Mouse (Mus musculus): ENCODE results near the gene B3galt4. TPM values are rescaled to one million over a fixed set of nuclear protein-coding genes. Genes with fewer than 3 reads are reported as not detected.

The B3galt4 gene
- total RNA-seq, 2 experiments from 2014 or later: 2.7 to 3.7 TPM

- intact Hi-C loops (cut with DNase I): no loop called here
- no peak for DNase-seq
Measured at GRCm38 (mm10) chr17:33926207-33926932, 24.9 kb downstream of the B3galt4 start.

- no peak for DNase-seq
- intact Hi-C loops (cut with DNase I): no loop called here
Measured at GRCm38 (mm10) chr17:33925406-33926116, 25.7 kb downstream of the B3galt4 start.

GRCm38 (mm10) chr17:33924577-33925283 lies 26.6 kb downstream of the B3galt4 start:
- peak in 1 of 2 experiments; percentile 56 for DNase-seq

GRCm38 (mm10) chr17:33921361-33921760 lies 29.9 kb downstream of the B3galt4 start:
- intact Hi-C loops (cut with DNase I): no loop called here
- DNase-seq: no peak

More at GRCm38 (mm10) chr17:33924577-33925283, 26.6 kb downstream of the B3galt4 start:
- intact Hi-C loops (cut with DNase I): no loop called here

- peak; percentile 90 to 92 for DNase-seq
- intact Hi-C loops (cut with DNase I): no loop called here
Measured at GRCm38 (mm10) chr17:33920282-33921097, 30.8 kb downstream of the B3galt4 start.

GRCm38 (mm10) chr17:33919351-33920281 lies 31.7 kb downstream of the B3galt4 start:
- DNase-seq: peak; percentile 87 to 90
- intact Hi-C loops (cut with DNase I): no loop called here

DNA sequence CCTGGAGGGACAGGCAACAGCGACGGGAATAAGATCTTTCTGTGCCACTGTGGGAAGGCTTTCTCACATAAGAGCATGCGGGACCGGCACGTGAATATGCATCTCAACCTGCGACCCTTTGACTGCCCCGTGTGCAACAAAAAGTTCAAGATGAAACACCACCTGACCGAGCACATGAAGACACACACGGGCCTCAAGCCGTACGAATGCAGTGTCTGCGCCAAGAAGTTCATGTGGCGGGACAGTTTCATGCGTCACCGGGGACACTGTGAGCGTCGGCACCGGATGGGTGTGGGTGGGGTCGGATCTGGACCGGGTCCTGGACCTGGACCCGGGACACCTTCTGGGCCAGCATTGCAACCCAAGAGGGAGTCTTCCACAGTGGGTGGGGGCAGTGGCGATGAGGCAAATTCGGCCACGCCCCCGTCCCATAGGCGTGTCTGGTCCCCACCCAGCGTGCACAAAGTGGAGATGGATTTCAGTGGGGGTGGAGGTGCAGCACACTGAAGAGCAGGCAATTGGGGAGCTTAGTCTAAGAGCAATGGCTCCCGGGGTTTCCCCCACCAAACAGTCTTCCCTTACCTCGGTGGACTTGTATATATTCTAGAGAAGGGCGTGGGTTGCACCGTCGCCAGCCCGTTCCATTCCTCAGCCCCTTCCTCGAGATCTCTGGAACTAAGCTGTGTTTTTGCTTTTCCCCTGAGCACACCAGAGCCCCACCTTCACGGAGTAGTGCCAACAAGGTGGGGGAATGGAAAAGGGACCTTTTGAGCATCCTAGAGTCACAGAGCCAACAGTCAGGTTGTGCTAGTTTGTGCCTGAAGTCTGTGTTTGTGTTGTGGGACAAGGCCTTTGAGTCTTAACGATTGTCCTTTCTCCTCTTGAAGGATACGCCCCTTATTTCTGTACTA lies 32.7 kb downstream of the B3galt4 start:
- peak in 1 of 2 experiments; percentile 39 for DNase-seq
- intact Hi-C loops (cut with DNase I): no loop called here

DNA sequence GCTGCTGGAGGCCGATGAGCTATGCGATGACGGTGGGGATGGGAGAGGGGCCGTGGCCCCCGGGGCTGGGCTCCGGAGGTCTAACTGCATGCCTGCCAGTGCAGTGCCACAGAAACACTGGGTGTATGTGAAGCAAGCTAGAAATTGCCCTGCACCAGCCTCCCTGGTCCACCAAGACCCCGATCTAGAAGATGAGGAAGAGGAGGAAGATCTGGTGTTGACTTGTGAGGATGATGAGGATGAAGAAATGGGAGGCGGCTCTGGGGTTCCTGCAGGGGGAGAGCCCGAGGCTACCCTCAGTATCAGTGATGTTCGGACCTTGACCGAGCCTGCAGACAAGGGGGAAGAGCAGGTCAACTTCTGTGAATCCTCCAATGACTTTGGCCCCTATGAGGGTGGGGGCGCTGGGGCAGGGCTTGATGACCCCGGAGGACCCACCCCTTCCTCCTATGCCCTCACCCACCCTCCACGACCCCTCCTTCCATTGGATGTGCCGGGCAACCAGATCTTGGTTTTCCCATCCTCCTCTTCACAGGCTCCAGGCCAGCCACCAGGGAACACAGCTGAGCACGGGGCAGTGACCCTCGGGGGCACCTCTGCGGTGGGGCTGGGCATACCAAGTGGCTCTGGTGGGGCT lies 33.5 kb downstream of the B3galt4 start:
- DNase-seq: no peak
- intact Hi-C loops (cut with DNase I): no loop called here

GRCm38 (mm10) chr17:33916847-33917655 lies 34.2 kb downstream of the B3galt4 start:
- DNase-seq: no peak
- intact Hi-C loops (cut with DNase I): no loop called here

DNA sequence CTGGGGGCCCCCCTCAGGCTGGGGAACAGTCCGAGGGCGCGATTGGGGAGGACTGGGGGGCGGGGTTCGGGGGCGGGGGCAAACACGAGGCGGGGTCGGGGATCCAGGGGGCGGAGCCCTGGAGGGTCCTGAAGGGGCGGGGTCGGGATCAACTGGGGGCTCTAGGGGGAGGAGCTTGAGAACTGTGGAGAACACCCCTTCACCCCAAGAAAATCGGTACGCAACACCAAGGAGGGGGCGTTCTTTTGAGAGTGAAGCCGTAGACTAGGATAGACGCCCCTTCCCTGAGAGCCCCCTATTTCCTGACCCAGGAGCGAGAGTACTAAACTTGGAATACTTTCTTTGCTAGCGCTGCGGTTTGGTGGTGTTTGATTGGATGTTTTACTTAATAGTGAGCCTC lies 35.0 kb downstream of the B3galt4 start:
- intact Hi-C loops (cut with DNase I): no loop called here
- peak in 1 of 2 experiments; percentile 46 for DNase-seq

DNA sequence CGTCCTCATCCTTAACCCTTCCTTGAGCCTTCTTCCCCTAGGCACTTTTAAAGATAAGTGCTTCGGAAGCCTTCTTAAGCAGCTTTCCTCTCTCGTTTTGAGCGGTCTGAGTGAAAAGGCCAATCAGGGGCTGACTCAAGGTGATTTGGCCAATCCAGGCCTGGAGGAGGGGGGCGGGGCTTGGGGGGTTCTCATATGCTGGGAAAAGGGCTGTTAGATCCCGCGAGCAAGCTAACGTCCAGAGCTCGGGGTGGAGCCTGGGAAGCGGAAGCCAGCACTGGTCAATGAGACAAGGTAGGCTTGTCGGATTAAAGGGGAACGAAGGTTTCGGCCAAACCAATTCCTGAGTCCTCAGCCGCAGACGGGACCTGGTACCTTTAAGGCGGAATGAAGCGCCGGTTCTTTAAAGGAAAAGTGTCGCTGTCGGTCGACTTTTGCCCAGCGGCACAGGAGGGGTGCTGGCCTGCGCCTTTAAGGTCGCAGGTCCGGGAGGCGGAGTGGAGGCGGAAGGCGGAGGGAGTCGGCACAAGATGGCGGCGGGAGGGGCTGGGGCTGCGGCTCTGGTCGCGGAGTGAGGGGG lies 35.5 kb downstream of the B3galt4 start, which contains the start of the genes Tapbp and Zbtb22:
Gene Tapbp (plus strand): TSS at position 229 of the 580 bp plus-strand sequence.
Gene Zbtb22 (plus strand): TSS at position 234 of the 580 bp plus-strand sequence.
- intact Hi-C loops (cut with DNase I): no loop called here
- peak; percentile 96 to 98 for DNase-seq

DNA sequence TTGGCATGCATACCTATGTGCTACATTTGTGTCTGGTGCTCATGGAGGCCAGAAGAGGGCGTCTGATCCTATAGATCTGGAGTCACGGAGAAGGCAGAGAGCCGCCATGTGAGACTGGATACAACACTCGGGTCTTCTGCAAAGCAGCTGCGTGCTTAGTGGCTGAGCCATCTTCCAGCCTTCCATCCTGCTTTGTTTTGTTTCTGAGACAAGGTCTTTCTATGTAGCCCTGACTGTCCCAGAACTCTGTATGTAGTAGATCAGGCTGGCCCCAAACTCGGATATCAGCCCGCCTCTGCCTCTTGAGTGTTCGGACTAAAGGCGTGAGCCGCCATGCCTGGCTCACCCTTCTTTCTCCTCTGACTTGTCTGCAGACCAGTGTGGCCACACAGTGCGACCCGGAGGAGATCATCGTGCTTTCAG lies 36.3 kb downstream of the B3galt4 start:
- intact Hi-C loops (cut with DNase I): no loop called here
- DNase-seq: no peak

DNA sequence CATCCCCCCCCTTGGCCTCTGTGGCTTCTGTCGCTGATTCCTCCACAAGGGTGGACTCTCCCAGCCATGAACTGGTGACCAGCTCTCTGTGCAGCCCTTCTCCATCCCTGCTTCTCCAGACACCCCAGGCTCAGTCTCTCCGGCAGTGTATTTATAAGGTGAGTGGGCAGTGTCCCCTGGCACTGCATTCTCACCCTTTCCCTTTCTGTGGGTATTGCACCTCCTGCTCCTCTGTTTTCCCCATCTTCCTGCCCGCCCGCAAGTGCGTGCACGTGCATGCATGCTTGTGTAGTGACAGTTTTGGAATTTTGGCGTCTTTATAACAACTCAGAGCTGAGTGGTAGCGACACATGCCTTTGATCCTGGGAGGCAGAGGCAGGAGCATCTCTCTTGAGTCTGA lies 37.4 kb downstream of the B3galt4 start:
- intact Hi-C loops (cut with DNase I): no loop called here

GRCm38 (mm10) chr17:33913264-33913663 lies 38.0 kb downstream of the B3galt4 start:
- DNase-seq: no peak
- intact Hi-C loops (cut with DNase I): no loop called here

More for the DNA sequence above, 37.4 kb downstream of the B3galt4 start:
- no peak for DNase-seq

DNA sequence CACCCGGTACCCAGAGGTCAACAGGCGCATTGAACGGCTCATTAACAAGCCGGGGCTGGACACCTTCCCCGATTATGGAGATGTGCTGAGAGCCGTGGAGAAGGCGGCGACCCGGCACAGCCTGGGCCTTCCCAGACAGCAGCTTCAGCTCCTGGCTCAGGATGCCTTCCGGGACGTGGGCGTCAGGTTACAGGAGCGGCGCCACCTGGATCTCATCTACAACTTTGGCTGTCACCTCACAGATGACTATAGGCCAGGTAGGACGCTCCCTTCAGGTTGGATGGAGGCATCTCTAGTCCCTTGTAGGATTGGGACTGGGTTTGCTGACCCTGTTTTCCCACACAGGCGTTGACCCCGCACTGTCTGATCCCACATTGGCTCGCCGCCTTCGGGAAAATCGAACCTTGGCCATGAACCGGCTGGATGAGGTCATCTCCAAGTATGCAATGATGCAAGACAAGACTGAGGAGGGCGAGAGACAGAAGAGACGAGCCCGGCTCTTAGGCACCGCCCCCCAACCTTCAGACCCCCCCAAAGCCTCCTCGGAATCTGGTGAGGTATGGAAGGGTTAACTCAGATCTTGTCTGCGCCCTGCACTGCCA lies 39.4 kb downstream of the B3galt4 start:
- no peak for DNase-seq
- intact Hi-C loops (cut with DNase I): no loop called here

Measured in heart, postnatal 10 days (tissue).